Mouse (Mus musculus) spleen, postnatal 14 days (tissue): ENCODE measurements around the gene Gp6.
"Not testable (repeated sequence)": the region's sequence is repeated elsewhere in the genome, so short reads cannot be mapped to it uniquely, and the experiment has no call there.

Experiments used
- DNase-seq, 2 experiments: peaks; one replicate each; pipeline ENCODE4 v3.0.0; 2021 to 2022; ENCODE audit warnings: low spot score in 2 of 2

The Gp6 gene

DNA sequence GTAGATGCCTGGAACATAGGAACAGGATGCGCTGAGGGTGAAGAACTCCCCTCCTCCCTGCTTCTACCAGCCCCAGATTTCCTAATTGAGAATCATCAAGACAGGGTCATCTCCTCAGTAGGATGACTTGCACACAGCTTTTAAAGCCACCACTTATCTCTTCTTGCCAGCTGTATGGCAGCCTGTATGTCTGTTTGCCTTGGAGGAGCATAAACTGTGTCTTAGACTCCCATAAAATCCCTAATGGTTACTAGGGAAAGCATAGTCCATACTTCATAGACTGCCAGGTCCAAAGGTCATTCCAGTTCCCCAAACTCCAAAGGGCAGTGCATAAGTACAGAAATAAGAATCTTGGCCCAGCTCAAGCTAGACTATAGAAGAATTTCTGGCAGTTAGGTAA lies at the start of gene Gp6:
TSS of gene Gp6 (minus strand) at position 15 of the 400 bp plus-strand sequence.
- no peak for DNase-seq

DNA sequence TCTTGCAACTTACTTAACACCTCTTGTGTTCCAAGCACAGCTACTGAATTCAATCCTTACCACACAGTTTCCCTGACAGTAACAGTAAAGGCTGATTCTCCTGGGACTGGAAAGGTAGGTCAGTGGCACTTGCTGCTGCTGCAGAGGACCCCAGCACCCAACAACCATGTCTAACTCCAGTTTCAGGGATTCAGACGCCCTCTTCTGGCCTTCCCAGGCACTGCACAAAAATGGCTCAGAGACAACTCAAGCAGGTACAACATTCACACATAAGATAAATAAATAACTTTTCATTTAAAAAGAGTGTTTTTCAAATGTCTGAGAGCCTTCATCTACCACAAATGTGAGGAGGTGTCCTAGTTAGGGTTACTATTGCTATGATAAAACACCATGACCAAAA lies 49.6 kb upstream of the Gp6 start:
- no peak for DNase-seq

DNA sequence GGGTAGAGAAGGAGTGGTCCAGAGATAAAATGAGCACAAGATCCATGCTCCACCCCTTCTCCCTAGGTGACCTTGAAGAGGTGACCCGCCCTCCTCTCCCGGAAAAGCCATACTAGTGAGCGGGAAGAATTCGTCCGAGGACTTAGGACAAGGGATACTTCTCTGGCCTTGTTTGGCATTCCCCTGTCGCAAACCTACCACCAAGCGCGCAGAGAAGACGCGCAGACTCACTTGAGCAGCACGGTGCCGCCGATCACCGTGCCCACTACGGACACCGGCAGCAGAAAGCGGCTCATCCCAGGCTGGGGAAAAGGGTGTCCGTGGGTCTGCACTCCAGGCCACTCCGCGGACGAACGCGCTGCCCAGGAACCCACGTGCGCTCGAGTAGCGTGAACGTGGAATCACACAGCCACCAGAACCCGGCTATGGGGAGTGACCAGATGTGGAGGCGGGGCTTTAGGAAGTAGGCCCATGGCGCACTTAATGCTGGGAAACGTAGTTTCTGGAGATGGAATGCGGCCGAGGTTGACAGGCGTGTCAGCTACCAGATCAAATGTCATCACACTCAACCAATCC lies 47.8 kb upstream of the Gp6 start, which contains the start of gene Rdh13:
TSS of gene Rdh13 (minus strand) at position 434 of the 576 bp plus-strand sequence.
- peak; percentile 44 to 67 for DNase-seq

DNA sequence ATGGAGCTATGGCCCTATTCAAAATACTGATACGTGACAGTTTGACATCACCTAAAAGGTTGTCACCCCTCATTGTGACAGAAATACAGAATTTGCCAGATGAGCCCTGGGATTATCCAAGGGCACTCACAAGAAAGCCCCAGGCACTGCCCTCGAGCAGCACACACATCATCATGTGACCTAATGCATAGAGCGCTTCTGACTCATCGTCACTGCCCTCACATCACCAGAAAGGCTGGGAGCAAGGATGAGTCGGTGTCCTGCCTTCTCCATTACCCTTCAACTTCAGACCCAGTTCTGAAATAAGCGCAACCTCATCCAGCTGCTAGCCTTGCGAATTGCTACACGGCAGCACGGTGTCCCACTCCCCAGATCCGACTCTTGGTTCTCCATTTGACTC lies 43.0 kb upstream of the Gp6 start:
- no peak for DNase-seq

DNA sequence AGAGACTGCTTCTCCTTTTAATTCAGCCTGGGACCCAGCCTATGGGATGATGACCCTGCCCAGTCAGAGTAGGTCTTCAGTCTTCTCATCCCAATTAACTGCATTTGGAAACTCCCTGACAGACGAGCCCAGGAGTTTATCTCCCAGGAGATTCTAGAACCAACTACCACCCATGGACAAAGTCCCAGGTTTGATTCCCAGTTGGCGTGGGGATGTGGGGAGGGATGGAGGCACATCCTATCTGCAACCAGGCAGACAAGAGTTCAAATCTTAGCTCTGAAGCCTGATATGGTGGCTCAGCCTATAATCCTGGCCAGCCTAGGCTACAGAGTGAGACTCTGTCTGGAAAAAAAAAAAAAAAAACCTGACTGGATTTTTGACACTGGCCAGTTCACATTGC lies 40.2 kb upstream of the Gp6 start:
- DNase-seq, result no peak

DNA sequence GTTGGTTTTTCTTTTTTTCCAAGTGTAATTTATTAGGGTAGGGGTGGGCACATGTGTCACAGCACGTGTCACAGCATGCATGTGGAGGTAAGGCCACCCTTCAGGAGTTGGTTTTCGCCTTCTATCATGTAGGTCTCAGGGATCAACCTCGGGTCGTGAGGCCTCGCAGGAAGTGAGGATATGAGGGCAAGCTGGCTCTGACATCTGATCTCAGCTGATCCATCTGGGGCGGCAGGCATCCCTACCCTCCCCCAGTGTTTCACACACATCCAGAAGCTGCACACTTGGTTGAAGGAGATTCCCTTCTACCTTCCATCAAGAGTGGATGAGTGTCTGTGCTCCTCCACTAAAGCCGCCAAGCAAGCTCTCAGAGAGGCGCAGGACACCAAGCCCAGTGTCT lies 34.5 kb upstream of the Gp6 start:
- no peak for DNase-seq

DNA sequence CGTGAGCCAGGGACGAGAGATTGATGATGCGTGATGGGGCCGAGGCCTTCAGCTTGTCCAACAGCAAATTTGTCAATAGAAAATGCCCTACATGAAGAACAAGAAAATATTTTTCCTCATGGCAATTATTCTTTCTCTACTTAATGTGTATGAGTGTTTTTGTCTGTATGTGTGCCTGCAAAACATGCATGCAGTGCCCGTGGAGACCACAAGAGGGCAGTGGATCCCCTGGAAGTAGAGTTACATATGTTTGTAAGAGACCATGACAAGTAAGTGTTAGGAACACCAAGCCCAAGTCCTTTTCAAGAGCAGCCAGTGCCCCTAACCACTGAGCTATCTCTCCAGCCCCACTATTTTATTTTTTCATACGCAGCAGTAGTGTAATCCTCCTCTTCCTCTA lies 34.0 kb upstream of the Gp6 start:
- DNase-seq, result peak; percentile 46 to 72

DNA sequence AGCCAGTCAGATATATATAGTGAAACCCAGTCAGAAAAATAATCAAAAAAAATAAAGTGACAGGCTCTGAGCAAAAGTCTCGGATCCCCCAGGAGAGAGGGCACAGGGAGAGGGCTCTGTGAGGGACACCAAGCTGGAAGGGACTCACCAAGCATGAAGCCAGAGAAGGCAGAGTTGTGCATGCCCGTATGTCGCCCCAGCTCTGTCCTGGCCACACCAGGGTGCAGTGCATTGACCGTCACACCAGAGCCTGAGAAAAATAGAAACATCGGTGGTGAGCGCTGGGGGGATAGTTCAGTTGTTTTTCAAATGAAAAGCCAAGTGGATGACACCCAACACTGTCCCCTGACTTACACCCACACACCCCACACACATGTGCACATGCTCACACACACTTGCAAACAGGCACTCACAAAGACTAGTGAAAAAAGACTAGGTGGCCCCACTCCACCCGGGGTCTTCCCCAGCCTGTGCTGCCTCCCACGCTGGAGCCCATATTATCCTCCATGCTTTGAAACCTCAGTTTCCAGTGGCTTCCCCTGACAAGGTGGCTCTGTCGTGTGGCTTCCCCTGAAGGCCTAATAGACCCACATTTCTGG lies 32.8 kb upstream of the Gp6 start:
- DNase-seq, result no peak

DNA sequence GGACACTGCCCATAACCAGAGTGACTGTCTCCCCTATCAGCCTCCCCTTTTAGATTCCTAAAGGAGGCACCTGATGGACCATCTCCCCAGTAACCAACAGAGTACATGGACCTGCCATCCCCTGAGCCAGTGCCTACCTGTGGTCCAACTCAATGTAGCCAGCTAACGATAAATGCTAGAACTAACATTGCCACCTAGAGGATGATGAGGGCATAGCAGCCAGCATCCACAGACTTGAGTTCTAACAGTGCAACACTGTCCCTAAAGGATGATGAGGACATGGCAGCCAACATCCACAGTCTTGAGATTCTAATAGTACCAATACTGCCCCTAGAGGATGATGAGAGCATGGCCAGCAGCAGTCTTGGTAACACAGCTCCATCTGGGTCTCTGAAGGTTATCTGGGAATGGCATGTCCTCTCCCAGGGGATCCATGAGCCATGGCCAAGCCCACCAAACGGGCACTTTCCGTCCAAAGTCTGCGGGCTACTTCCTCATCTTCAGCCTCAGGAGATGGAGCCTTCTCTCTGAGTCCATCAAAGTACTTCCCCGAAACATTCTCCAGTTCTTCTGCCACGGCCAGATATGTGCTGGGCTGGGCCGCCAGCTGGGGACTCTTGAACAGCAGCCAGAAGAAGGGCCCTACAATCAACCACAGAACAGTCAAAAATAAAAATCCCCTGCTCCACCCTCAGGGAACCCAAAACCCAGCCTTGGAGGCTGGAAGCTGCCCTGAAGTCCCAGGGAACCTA lies 29.8 kb upstream of the Gp6 start:
- DNase-seq, result peak; percentile 61 to 82

DNA sequence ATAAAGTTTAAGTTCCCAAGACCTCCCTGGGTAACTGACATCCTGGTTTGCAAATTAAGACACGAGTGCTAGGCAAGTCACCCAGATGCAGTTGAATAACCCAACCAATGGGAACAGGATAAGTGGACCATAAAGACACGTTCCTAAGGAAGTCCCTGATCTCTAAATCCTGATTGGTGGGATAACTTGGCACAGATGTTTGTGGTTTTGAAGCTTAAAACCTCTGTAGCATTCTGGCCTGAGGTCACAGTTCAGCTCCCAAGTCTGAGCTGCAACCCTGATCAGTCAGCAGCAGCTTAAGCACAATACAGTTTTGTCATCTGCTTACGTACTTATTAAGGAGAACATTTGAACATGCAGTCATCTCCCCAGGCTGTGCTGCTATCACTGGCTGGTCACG lies 22.7 kb upstream of the Gp6 start:
- no peak for DNase-seq

DNA sequence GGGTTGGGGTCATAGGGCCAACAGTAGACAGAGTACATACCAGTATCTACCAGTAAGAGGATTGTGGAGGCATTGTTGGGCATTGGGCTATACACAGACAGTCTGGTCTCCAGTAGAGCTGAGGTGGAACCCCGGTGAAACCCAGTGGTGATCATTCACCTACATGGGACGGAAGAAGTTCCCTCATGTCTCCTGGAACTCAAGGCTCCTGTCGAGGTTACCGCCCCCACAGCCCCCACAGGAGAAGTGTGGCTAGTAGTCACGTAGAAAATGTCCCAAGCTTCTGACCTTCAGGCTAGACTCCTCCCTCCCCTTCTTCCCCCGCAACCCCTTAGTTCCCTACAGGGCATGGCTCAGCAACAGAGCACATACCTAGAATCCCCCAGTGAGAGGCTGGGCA lies 22.1 kb upstream of the Gp6 start:
- DNase-seq, result no peak

DNA sequence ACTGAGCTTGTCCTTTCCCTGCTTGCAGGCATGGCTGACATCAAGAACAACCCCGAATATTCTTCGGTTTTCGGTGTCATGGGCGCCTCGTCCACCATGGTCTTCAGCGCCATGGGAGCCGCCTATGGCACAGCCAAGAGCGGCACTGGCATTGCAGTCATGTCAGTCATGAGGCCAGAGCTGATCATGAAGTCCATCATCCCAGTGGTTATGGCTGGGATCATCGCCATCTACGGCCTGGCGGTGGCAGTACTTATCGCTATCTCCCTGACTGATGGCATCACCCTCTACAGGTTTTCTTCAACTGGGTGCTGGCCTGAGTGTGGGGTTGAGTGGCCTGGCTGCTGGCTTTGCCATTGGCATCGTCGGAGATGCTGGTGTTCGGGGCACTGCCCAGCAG lies 14.9 kb upstream of the Gp6 start:
- DNase-seq, result not testable (repeated sequence)

DNA sequence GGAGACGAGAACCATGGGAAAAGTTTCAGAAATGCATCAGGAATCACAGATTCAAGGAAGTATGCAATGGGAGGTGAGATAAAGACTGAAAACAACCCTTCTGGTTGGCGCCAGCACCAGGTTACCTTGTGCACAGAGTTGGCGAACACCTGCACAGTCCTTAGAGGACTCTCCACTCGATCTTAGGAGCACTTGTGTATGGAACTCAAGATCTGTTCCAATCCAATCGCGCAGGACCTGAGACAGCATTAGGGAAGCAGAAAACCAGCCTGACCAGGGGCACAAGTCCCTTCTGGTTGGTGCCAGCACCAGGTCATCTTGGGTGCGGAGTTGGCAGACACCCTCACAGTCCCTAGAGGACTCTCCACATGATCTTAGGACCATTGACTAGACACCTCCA lies 24.0 kb downstream of the Gp6 start:
- DNase-seq, result no peak

DNA sequence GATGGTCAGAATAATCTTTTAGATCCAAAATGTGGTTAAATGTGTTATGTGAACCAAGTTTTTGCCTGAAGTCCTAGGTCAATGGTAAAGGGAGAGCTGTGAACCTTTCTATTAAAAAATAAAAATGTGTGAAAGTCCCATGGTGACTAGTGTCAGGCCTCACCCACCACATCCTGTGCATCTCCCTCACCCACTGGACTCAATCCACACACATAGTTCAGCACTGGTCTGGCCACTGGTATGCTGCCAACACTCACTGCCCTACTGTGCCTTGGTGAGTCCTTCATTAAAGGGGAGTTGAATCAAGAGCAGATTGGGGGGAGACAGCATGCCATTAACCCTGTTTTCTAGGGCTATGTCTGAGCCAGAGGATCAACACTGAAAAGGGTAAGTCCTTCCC lies 60.0 kb downstream of the Gp6 start, which contains the start of gene Ncr1:
TSS of gene Ncr1 (plus strand) at position 216 of the 400 bp plus-strand sequence.
- no peak for DNase-seq

DNA sequence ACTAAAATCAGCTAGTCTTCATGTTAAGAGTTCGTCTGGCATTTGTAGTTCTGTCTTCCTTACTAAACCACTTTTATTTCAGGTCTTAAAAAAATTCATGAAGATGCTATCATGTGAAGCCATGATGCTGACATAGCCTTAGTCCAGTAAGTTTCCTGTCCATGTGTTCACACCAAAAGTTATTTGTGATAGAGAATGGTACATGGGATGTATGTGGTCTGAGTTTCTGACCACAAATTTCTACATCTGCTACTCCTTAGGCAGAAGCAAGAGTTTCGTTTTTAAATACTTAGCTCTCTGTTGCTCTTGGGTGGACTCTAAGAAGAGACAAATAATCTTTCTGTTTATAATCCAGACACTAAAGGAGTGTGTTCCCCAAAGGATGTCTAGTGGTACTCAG lies 74.2 kb downstream of the Gp6 start:
- DNase-seq, result no peak
